Mouse (Mus musculus): Measurements from ENCODE around the gene Lhfpl2. TPM values are rescaled to one million over a fixed set of nuclear protein-coding genes. Genes with fewer than 3 reads are reported as not detected.

Lhfpl2 gene
- polyA plus RNA-seq (2015; fragmentation: Nextera tagmentation; extraction: Ambion mirVana) = 13.3 and 14.2 TPM in 2 replicates

GRCm38 (mm10) chr13:94057563-94058560 is at the start of gene Lhfpl2:
Lhfpl2 (plus strand) TSS chr13:94057796.

Other genes starting within 250 kb of the Lhfpl2 start
- gene Scamp1, start 228.1 kb downstream of the Lhfpl2 start, polyA plus RNA-seq (2015; fragmentation: Nextera tagmentation; extraction: Ambion mirVana) = 23.5 and 26.6 TPM in 2 replicates

Data from urinary bladder, postnatal 0 days (tissue).